Mouse (Mus musculus) myocyte (in vitro differentiated cells): Measurements from ENCODE around the gene H2-Q10. TPM values are rescaled to one million over a fixed set of nuclear protein-coding genes. Genes with fewer than 3 reads are reported as not detected.
"Not testable (repeated sequence)": the region's sequence is repeated elsewhere in the genome, so short reads cannot be mapped to it uniquely, and the experiment has no call there.

ENCODE experiments used
- H3K27me3 ChIP-seq: one replicate; pipeline ENCODE4 v1.6.1; 2011; ENCODE audit not compliant: control insufficient read depth, insufficient read depth, insufficient read length
- H3K36me3 ChIP-seq: one replicate; pipeline ENCODE4 v1.6.1; 2011; ENCODE audit not compliant: control insufficient read depth, insufficient read depth
- H3K4me2 ChIP-seq: one replicate; pipeline ENCODE4 v1.6.1; 2011; ENCODE audit warnings: low read depth, control low read depth
- H3K4me3 ChIP-seq: one replicate; pipeline ENCODE4 v1.5.1; 2011; ENCODE audit warnings: mild to moderate bottlenecking, control low read depth, moderate library complexity
- H3K79me2 ChIP-seq: one replicate; pipeline ENCODE4 v1.6.1; 2011; ENCODE audit not compliant: control insufficient read depth, insufficient read depth
- H3ac ChIP-seq: one replicate; pipeline ENCODE4 v1.6.1; 2011; ENCODE audit not compliant: control insufficient read depth, insufficient read length
- CEBPB ChIP-seq: IDR thresholded peaks from 2 replicates; pipeline ENCODE4 v1.6.1; 2011; ENCODE audit warnings: mild to moderate bottlenecking, moderate library complexity; ENCODE audit not compliant: poor library complexity, insufficient read depth, severe bottlenecking
- E2F4 ChIP-seq: IDR thresholded peaks from one replicate; pipeline ENCODE4 v1.6.1; 2011; ENCODE audit warnings: mild to moderate bottlenecking, control low read depth, moderate library complexity; ENCODE audit not compliant: insufficient read depth
- MAX ChIP-seq: IDR thresholded peaks from one replicate; pipeline ENCODE4 v1.6.1; 2011; ENCODE audit warnings: low read depth, mild to moderate bottlenecking, control low read depth
- MYOD1 ChIP-seq, 3 experiments: IDR thresholded peaks; one replicate each; pipeline ENCODE4 v1.6.1; 2011; ENCODE audit warnings: control low read depth in 2 of 3, low read depth in 2 of 3, mild to moderate bottlenecking in 2 of 3, moderate library complexity in 1 of 3; ENCODE audit not compliant: insufficient read length in 2 of 3, control insufficient read depth in 1 of 3
- MYOG ChIP-seq, 3 experiments: IDR thresholded peaks; one replicate each; pipeline ENCODE4 v1.6.1; 2011; ENCODE audit warnings: control low read depth in 2 of 3, low read depth in 2 of 3, mild to moderate bottlenecking in 2 of 3; ENCODE audit not compliant: insufficient read length in 2 of 3, control insufficient read depth in 1 of 3, insufficient read depth in 1 of 3
- POLR2A ChIP-seq: IDR thresholded peaks from one replicate; pipeline ENCODE4 v1.6.1; 2011; ENCODE audit warnings: low read depth, mild to moderate bottlenecking, control low read depth, moderate library complexity; ENCODE audit not compliant: insufficient read length
- POLR2AphosphoS2 ChIP-seq: IDR thresholded peaks from one replicate; pipeline ENCODE4 v1.6.1; 2011; ENCODE audit warnings: low read depth, control low read depth; ENCODE audit not compliant: insufficient read length
- REST ChIP-seq: IDR thresholded peaks from one replicate; pipeline ENCODE4 v1.6.1; 2011; ENCODE audit warnings: mild to moderate bottlenecking, control low read depth, moderate library complexity; ENCODE audit not compliant: insufficient read depth, insufficient read length
- SRF ChIP-seq: IDR thresholded peaks from one replicate; pipeline ENCODE4 v1.6.1; 2011; ENCODE audit warnings: low read depth; ENCODE audit not compliant: control insufficient read depth, insufficient read length
- TCF12 ChIP-seq: IDR thresholded peaks from one replicate; pipeline ENCODE4 v1.6.1; 2011; ENCODE audit warnings: mild to moderate bottlenecking, control low read depth; ENCODE audit not compliant: poor library complexity, insufficient read depth, severe bottlenecking
- TCF3 ChIP-seq: IDR thresholded peaks from one replicate; pipeline ENCODE4 v1.6.1; 2011; ENCODE audit warnings: low read depth, control low read depth; ENCODE audit not compliant: insufficient read length
- USF1 ChIP-seq: IDR thresholded peaks from one replicate; pipeline ENCODE4 v1.6.1; 2011; ENCODE audit warnings: low read depth, mild to moderate bottlenecking, control low read depth, moderate library complexity
- polyA plus RNA-seq: library from polyadenylated mRNA; unstranded; fragments of >200 nt; fragmentation: generic; extraction: Trizol; gene quantifications from one replicate; pipeline ENCODE4 v1.2.1, GENCODE M21; 2012; ENCODE audit warnings: missing spikeins

Gene H2-Q10
- polyA plus RNA-seq, 1 experiment: 0.02 TPM

GRCm38 (mm10) chr17:35460513-35461341 lies 9.2 kb upstream of the H2-Q10 start:
- not testable (repeated sequence) for H3K36me3 ChIP-seq, H3ac ChIP-seq, H3K27me3 ChIP-seq, H3K79me2 ChIP-seq, H3K4me3 ChIP-seq, H3K4me2 ChIP-seq

GRCm38 (mm10) chr17:35465651-35466050 lies 4.2 kb upstream of the H2-Q10 start:
- H3K27me3 ChIP-seq: peaks cover 11% of the 10 kb centered on the region
- not testable (repeated sequence) for H3ac ChIP-seq, H3K79me2 ChIP-seq, H3K4me3 ChIP-seq, H3K4me2 ChIP-seq, H3K36me3 ChIP-seq

DNA sequence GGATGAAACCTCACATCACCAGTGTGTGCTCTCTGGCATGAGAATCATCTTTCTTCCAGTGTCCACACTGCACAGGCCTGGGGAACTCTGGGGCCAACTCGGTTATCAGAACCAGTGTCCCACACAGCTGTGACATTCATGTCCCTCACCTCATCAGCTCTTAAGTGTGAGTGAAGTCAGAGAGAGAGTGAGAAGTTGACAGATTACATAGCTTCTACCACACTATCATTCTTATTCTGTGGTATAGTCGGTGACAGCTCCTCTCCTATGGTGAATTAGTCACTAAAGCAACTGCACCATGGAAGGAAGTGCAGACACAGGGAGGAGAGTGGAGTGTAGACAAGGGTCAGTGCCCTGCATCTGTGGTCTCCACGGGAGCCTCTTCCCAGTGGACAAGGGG lies 953 bp upstream of the H2-Q10 start:
- not testable (repeated sequence) for H3K4me3 ChIP-seq, H3K79me2 ChIP-seq, H3K4me2 ChIP-seq, H3ac ChIP-seq, H3K36me3 ChIP-seq
- H3K27me3 ChIP-seq: peaks cover 16% of the 10 kb centered on the region

DNA sequence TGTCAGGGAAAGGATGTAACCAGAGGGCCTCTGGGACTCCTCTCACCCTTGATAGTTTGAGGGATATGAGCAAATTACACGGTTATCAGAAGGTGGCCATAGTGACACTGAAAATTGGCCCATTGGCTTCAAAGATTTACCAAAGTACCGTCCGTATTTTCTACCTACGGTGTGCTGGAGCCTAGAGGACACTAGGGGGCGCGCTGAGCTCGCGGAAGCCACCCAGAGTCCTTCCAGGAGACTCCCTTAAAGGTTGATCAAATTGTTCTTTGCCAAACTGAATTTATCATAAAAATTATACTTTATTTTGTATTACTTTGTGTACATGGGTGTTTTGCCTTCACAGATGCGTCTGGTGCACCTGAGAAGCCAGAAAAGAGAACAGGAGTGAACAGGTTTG lies 14.2 kb downstream of the H2-Q10 start:
- H3K27me3 ChIP-seq: no peaks in the 10 kb centered on the region
- no peak overlapping the region for H3K4me2 ChIP-seq
- no peaks in the 10 kb centered on the region for H3K79me2 ChIP-seq
- H3K4me3 ChIP-seq: no peak overlapping the region
- H3ac ChIP-seq: no peak overlapping the region
- TF ChIP-seq E2F4 (no peak), SRF (no peak), USF1 (no peak), MYOG (IDR thresholded peaks at IDR 0.05; ENCODE audit: control insufficient read depth in 1 of 3, insufficient read depth in 1 of 3, insufficient read length in 2 of 3, low read depth in 2 of 3) (no peak), MAX (no peak), POLR2AphosphoS2 (no peak), TCF12 (no peak), CEBPB (no peak), TCF3 (no peak), REST (no peak), MYOD1 (IDR thresholded peaks at IDR 0.05; ENCODE audit: control insufficient read depth in 1 of 3, insufficient read length in 2 of 3, low read depth in 2 of 3) (no peak), POLR2A (no peak)
- no peaks in the 10 kb centered on the region for H3K36me3 ChIP-seq

DNA sequence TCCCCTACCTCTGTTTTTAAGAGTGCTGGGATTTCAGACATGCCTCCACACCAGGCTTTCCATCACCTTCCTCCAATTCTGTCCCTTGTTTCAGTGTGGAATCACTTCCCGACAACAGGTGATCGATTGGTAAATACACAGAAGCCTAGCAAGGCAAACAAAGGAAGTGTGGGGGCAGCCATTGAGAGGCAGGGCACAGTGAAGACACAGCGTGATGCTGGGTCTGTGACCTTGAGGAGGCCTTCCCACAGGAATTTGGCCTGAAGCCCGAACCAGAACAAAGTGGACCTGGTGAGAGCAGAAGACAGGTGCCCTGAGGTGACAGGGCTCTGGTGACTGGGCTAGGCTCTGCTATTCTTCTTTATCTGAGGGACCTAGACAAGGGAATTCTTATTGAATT lies 15.8 kb downstream of the H2-Q10 start:
- no peak overlapping the region for H3ac ChIP-seq
- TF ChIP-seq CEBPB (no peak), REST (no peak), MYOG (IDR thresholded peaks at IDR 0.05; ENCODE audit: control insufficient read depth in 1 of 3, insufficient read depth in 1 of 3, insufficient read length in 2 of 3, low read depth in 2 of 3) (no peak), SRF (no peak), TCF3 (no peak), MAX (no peak), POLR2A (no peak), E2F4 (no peak), TCF12 (no peak), USF1 (no peak), POLR2AphosphoS2 (no peak)
- no peaks in the 10 kb centered on the region for H3K36me3 ChIP-seq
- H3K4me3 ChIP-seq: no peak overlapping the region
- no peaks in the 10 kb centered on the region for H3K79me2 ChIP-seq
- peaks cover 7% of the 10 kb centered on the region for H3K27me3 ChIP-seq
- no peak overlapping the region for H3K4me2 ChIP-seq

DNA sequence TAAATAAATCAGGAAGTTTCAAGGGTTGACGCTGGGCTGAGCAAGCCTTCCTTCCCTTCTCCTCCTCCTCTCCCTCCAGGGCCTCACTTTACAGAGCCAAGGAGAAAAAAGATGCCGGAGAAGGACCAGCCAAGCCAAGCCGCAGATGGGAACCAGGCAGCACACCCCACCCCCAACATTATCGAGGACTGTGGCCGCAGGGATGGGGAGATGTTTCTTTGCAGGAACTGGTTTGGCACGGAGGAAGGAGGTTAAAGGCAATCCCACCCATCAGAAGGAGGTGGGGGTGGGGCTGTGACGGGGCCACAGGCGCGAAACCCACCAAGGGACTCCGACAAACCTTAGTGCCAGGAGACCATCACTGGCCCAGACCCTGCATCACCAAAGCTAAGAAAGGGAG lies 16.8 kb downstream of the H2-Q10 start:
- TF ChIP-seq MYOG (IDR thresholded peaks at IDR 0.05; ENCODE audit: control insufficient read depth in 1 of 3, insufficient read depth in 1 of 3, insufficient read length in 2 of 3, low read depth in 2 of 3) (no peak), POLR2AphosphoS2 (no peak), TCF12 (no peak), REST (no peak), POLR2A (no peak), TCF3 (no peak), MAX (no peak), SRF (no peak), E2F4 (no peak), CEBPB (no peak), USF1 (no peak), MYOD1 (IDR thresholded peaks at IDR 0.05; ENCODE audit: control insufficient read depth in 1 of 3, insufficient read length in 2 of 3, low read depth in 2 of 3) (no peak)
- no peak overlapping the region for H3K4me3 ChIP-seq
- peaks cover 8% of the 10 kb centered on the region for H3K27me3 ChIP-seq
- no peak overlapping the region for H3K4me2 ChIP-seq
- H3K36me3 ChIP-seq: no peaks in the 10 kb centered on the region
- H3ac ChIP-seq: no peak overlapping the region
- H3K79me2 ChIP-seq: no peaks in the 10 kb centered on the region
